Mouse (Mus musculus) kidney, adult 18-20 months (tissue): Measurements from ENCODE around the gene Sema4d.

Experiments used
- DNase-seq: peaks from one replicate; pipeline ENCODE4 v3.0.0; 2021

Gene Sema4d

GRCm38 (mm10) chr13:51813621-51814615 lies 20.4 kb upstream of the Sema4d start:
- DNase-seq: no peak

- no peak for DNase-seq
These were observed 14.6 kb upstream of the Sema4d start for GRCm38 (mm10) chr13:51808141-51808540.

- DNase-seq: no peak
These were observed 12.7 kb upstream of the Sema4d start for GRCm38 (mm10) chr13:51806220-51806619.

- DNase-seq: no peak
These were observed 12.1 kb upstream of the Sema4d start for GRCm38 (mm10) chr13:51805634-51806033.

- no peak for DNase-seq
These were observed 7.4 kb upstream of the Sema4d start for GRCm38 (mm10) chr13:51800921-51801320.

GRCm38 (mm10) chr13:51799735-51800522 lies 6.4 kb upstream of the Sema4d start:
- DNase-seq: no peak

- no peak for DNase-seq
These were observed 4.6 kb upstream of the Sema4d start for GRCm38 (mm10) chr13:51797899-51798746.

GRCm38 (mm10) chr13:51793948-51794347 lies 401 bp upstream of the Sema4d start:
- no peak for DNase-seq

- DNase-seq: peak; percentile 70
These were observed 670 bp downstream of the Sema4d start for GRCm38 (mm10) chr13:51792729-51793424.

GRCm38 (mm10) chr13:51792135-51792573 lies 1.4 kb downstream of the Sema4d start:
- peak; percentile 34 for DNase-seq

- peak; percentile 29 for DNase-seq
These were observed 1.9 kb downstream of the Sema4d start for GRCm38 (mm10) chr13:51791604-51792003.

GRCm38 (mm10) chr13:51790793-51791192 lies 2.8 kb downstream of the Sema4d start:
- peak; percentile 40 for DNase-seq

GRCm38 (mm10) chr13:51787858-51788257 lies 5.7 kb downstream of the Sema4d start:
- no peak for DNase-seq

GRCm38 (mm10) chr13:51786616-51787015 lies 6.9 kb downstream of the Sema4d start:
- no peak for DNase-seq

GRCm38 (mm10) chr13:51784476-51784875 lies 9.1 kb downstream of the Sema4d start:
- DNase-seq: no peak

GRCm38 (mm10) chr13:51783857-51784256 lies 9.7 kb downstream of the Sema4d start:
- DNase-seq: no peak

- DNase-seq: no peak
These were observed 12.9 kb downstream of the Sema4d start for GRCm38 (mm10) chr13:51780509-51781155.

- no peak for DNase-seq
These were observed 14.3 kb downstream of the Sema4d start for GRCm38 (mm10) chr13:51778983-51779962.

- DNase-seq: no peak
These were observed 15.1 kb downstream of the Sema4d start for GRCm38 (mm10) chr13:51778351-51778982.
